Mouse (Mus musculus) heart, embryonic 16.5 days (tissue): Measurements from ENCODE around the gene Senp3. TPM values are rescaled to one million over a fixed set of nuclear protein-coding genes. Genes with fewer than 3 reads are reported as not detected.

ENCODE experiments used
- ATAC-seq: fragments of 200-750 bp; cut with Nextera tagmentation; replicated peaks from 2 replicates; pipeline ENCODE4 v1.8.0; 2017; ENCODE audit warnings: moderate number of reproducible peaks; ENCODE audit not compliant: insufficient read depth, low FRiP score; ENCODE audit errors: extremely low read depth
- H3K27ac ChIP-seq: fragments of 300-500 bp; sonication (generic); 2 replicates; pipeline ENCODE4 v1.5.1; 2014; ENCODE audit warnings: mild to moderate bottlenecking, low read length, control low read depth, moderate library complexity
- H3K27me3 ChIP-seq: fragments of 300-500 bp; sonication (generic); 2 replicates; pipeline ENCODE4 v1.6.1; 2014; ENCODE audit warnings: low read length, mixed read lengths; ENCODE audit not compliant: control insufficient read depth, insufficient read depth
- H3K36me3 ChIP-seq: fragments of 300-500 bp; sonication (generic); 2 replicates; pipeline ENCODE4 v1.6.1; 2014; ENCODE audit not compliant: control insufficient read depth, insufficient read depth
- H3K4me1 ChIP-seq: fragments of 300-500 bp; sonication (generic); 2 replicates; pipeline ENCODE4 v1.6.1; 2014; ENCODE audit warnings: low read length, mixed read lengths; ENCODE audit not compliant: control insufficient read depth, insufficient read depth
- H3K4me2 ChIP-seq: fragments of 300-500 bp; sonication (generic); 2 replicates; pipeline ENCODE4 v1.6.1; 2014; ENCODE audit warnings: low read depth, mild to moderate bottlenecking, control low read depth, low read length
- H3K4me3 ChIP-seq: fragments of 300-500 bp; sonication (generic); 2 replicates; pipeline ENCODE4 v1.5.1; 2014; ENCODE audit warnings: mild to moderate bottlenecking, control low read depth, low read length
- H3K9ac ChIP-seq: fragments of 300-500 bp; sonication (generic); 2 replicates; pipeline ENCODE4 v1.6.1; 2014; ENCODE audit warnings: low read length, control low read depth
- H3K9me3 ChIP-seq: fragments of 300-500 bp; sonication (generic); replicated peaks from 2 replicates; pipeline ENCODE4 v1.6.1; 2016; ENCODE audit warnings: low read length; ENCODE audit not compliant: control insufficient read depth
- WGBS: fragments of 180-500 bp; shearing (Covaris S2); extraction: QIAGEN DNeasy Blood & Tissue Kit; methylation state at CpG from one replicate; pipeline ENCODE4 v1.1.7; 2014; 5-methylcytosine and 5-hydroxymethylcytosine counted together
- polyA plus RNA-seq: library from polyadenylated mRNA; unstranded; fragments of >200 nt; fragmentation: Nextera tagmentation; extraction: Ambion mirVana; gene quantifications from 2 replicates; pipeline ENCODE4 v1.2.1, GENCODE M21; 2015

Senp3 gene
- polyA plus RNA-seq, 1 experiment from 2014 or later = 55.8 TPM

GRCm38 (mm10) chr11:69662967-69663671, 18.8 kb downstream of the Senp3 start:
- no peak for ATAC-seq
- peaks cover 36% of the 10 kb centered on the region for H3K36me3 ChIP-seq
- WGBS = 64% methylated on average over 13 of the region's 13 CpGs
- peak overlapping the region; percentile 76 for H3K4me2 ChIP-seq
- no peaks in the 10 kb centered on the region for H3K27me3 ChIP-seq
- peaks cover 15% of the 10 kb centered on the region for H3K4me1 ChIP-seq
- H3K9me3 ChIP-seq = no peaks in the 10 kb centered on the region
- peak overlapping the region; percentile 76 for H3K9ac ChIP-seq
- peak overlapping the region; percentile 75 for H3K4me3 ChIP-seq
- H3K27ac ChIP-seq = peak overlapping the region; percentile 98

- H3K27ac ChIP-seq = peak within 1 kb of the TSS; percentile 98
- peak within 1 kb of the TSS; percentile 76 for H3K4me2 ChIP-seq
- H3K4me1 ChIP-seq = peaks cover 15% of the 10 kb centered on the region
- H3K36me3 ChIP-seq = peaks cover 36% of the 10 kb centered on the region
- H3K4me3 ChIP-seq = peak within 1 kb of the TSS; percentile 75
- ATAC-seq = peak; percentile 96
- H3K9me3 ChIP-seq = no peaks in the 10 kb centered on the region
- H3K27me3 ChIP-seq = no peaks in the 10 kb centered on the region
- WGBS = under 1% methylated on average over 48 of the region's 48 CpGs
- H3K9ac ChIP-seq = peak within 1 kb of the TSS; percentile 76
Measured at GRCm38 (mm10) chr11:69662213-69662966, 19.5 kb downstream of the Senp3 start, which contains the start of gene Mpdu1. Gene Mpdu1 (minus strand): TSS chr11:69662642.

GRCm38 (mm10) chr11:69661221-69661881, 20.5 kb downstream of the Senp3 start:
- peak overlapping the region; percentile 98 for H3K27ac ChIP-seq
- H3K27me3 ChIP-seq = no peaks in the 10 kb centered on the region
- peak overlapping the region; percentile 76 for H3K9ac ChIP-seq
- H3K4me3 ChIP-seq = peak overlapping the region; percentile 75
- peaks cover 38% of the 10 kb centered on the region for H3K36me3 ChIP-seq
- peaks cover 15% of the 10 kb centered on the region for H3K4me1 ChIP-seq
- peak overlapping the region; percentile 76 for H3K4me2 ChIP-seq
- 62% methylated on average over 3 of the region's 3 CpGs for WGBS
- no peak for ATAC-seq
- no peaks in the 10 kb centered on the region for H3K9me3 ChIP-seq

GRCm38 (mm10) chr11:69657462-69657881, 24.4 kb downstream of the Senp3 start:
- Histone ChIP-seq H3K36me3 (peaks cover 32% of the 10 kb centered on the region), H3K27me3 (no peaks in the 10 kb centered on the region), H3K9ac (no peak overlapping the region), H3K9me3 (no peaks in the 10 kb centered on the region), H3K4me3 (no peak overlapping the region), H3K4me1 (peaks cover 12% of the 10 kb centered on the region), H3K27ac (no peak overlapping the region), H3K4me2 (no peak overlapping the region)
- no peak for ATAC-seq
- WGBS = 81% methylated on average over 15 of the region's 15 CpGs

- peaks cover 38% of the 10 kb centered on the region for H3K36me3 ChIP-seq
- no peak overlapping the region for H3K27ac ChIP-seq
- no peak overlapping the region for H3K9ac ChIP-seq
- no peak for ATAC-seq
- H3K9me3 ChIP-seq = no peaks in the 10 kb centered on the region
- H3K4me3 ChIP-seq = no peak overlapping the region
- WGBS = 74% methylated on average over 10 of the region's 10 CpGs
- no peak overlapping the region for H3K4me2 ChIP-seq
- H3K4me1 ChIP-seq = peaks cover 12% of the 10 kb centered on the region
- H3K27me3 ChIP-seq = no peaks in the 10 kb centered on the region
Measured at GRCm38 (mm10) chr11:69656617-69657461, 25.0 kb downstream of the Senp3 start.

GRCm38 (mm10) chr11:69656065-69656455, 25.8 kb downstream of the Senp3 start:
- Histone ChIP-seq H3K4me1 (peaks cover 6% of the 10 kb centered on the region; the same call in 1 of the 2 replicates), H3K27me3 (no peaks in the 10 kb centered on the region), H3K9me3 (no peaks in the 10 kb centered on the region), H3K4me3 (no peak overlapping the region), H3K9ac (no peak overlapping the region), H3K27ac (no peak overlapping the region), H3K4me2 (no peak overlapping the region), H3K36me3 (peaks cover 44% of the 10 kb centered on the region)
- ATAC-seq = no peak
- WGBS = 80% methylated on average over 5 of the region's 5 CpGs

- 23% methylated on average over 34 of the region's 34 CpGs for WGBS
- H3K27me3 ChIP-seq = no peaks in the 10 kb centered on the region
- no peak within 1 kb of the TSS for H3K4me3 ChIP-seq
- peaks cover 50% of the 10 kb centered on the region for H3K36me3 ChIP-seq
- H3K9ac ChIP-seq = peak within 1 kb of the TSS; percentile 56
- H3K27ac ChIP-seq = 0 out of 2 replicates have a peak within 1 kb of the TSS, but pooled peaks have one; percentile 27
- ATAC-seq = 0 out of 2 replicates have a peak, but pooled peaks have one; percentile 58
- peak within 1 kb of the TSS; percentile 39 for H3K4me2 ChIP-seq
- peaks cover 6% of the 10 kb centered on the region; the same call in 1 of the 2 replicates for H3K4me1 ChIP-seq
- no peaks in the 10 kb centered on the region for H3K9me3 ChIP-seq
Measured at GRCm38 (mm10) chr11:69655264-69656064, 26.4 kb downstream of the Senp3 start, which contains the start of gene Sox15. Gene Sox15 (plus strand): TSS chr11:69655314.
